Comparison of ENCODE assay signal across 8 mouse cellular contexts in the genomic region with DNA sequence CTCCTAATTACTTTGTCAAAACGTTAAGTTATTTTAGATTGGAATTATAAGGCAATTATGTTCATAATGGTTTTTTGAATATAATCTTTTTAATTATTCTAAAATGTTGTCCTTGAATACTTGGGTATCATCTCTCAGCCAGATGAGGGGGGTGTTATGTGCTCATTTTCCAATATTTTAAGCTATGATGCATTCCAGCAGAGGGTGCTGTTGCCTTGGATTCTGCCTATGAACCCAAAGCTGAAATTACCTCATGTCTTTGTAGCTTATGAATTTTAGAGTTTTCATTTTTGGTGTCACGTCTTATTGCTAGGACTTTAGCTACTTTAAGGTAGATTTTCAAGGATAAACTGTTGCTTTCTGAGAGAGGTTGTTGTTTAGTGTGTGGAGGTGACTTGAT. TPM values are rescaled to one million over a fixed set of nuclear protein-coding genes. Genes with fewer than 3 reads are reported as not detected.
DNase-seq lines count a peak whose midpoint lies in the region; ATAC-seq and TF ChIP-seq lines count a peak whose summit lies in the region.

No protein-coding gene starts in this region.

- ATAC-seq in kidney, embryonic 15.5 days (replicated peaks; ENCODE audit: low FRiP score): no peak
- no peak for ATAC-seq in embryonic facial prominence, embryonic 11.5 days (replicated peaks; ENCODE audit: insufficient number of reproducible peaks, low FRiP score, low TSS enrichment, low read depth)
- ATAC-seq in forebrain, embryonic 13.5 days: no peak

- no peaks in the 10 kb centered on the region for H3K9me3 ChIP-seq in kidney, embryonic 15.5 days (replicated peaks)
- H3K9me3 ChIP-seq in embryonic facial prominence, embryonic 11.5 days (replicated peaks; ENCODE audit: control insufficient read depth, low read length): no peaks in the 10 kb centered on the region
- H3K9me3 ChIP-seq in forebrain, embryonic 13.5 days (replicated peaks): no peaks in the 10 kb centered on the region

- H3ac ChIP-seq in C2C12 (ENCODE audit: control insufficient read depth, insufficient read length, low read depth): no peak overlapping the region

- no peaks in the 10 kb centered on the region for H3K79me3 ChIP-seq in C2C12 (ENCODE audit: low read depth)

- H3K36me3 ChIP-seq in kidney, embryonic 15.5 days: peaks cover 49% of the 10 kb centered on the region
- H3K36me3 ChIP-seq in C2C12 (ENCODE audit: control insufficient read depth, insufficient read depth): peaks cover 4% of the 10 kb centered on the region
- peaks cover 3% of the 10 kb centered on the region; the same call in 1 of the 2 replicates for H3K36me3 ChIP-seq in embryonic facial prominence, embryonic 11.5 days (replicated peaks; ENCODE audit: control insufficient read depth, insufficient read depth, low read depth, low read length)
- peaks cover 23% of the 10 kb centered on the region for H3K36me3 ChIP-seq in forebrain, embryonic 13.5 days (ENCODE audit: poor library complexity, severe bottlenecking)

- no peaks in the 10 kb centered on the region for H3K79me2 ChIP-seq in C2C12 (ENCODE audit: control insufficient read depth, insufficient read depth)

- 77% methylated on average over 2 of the region's 2 CpGs for WGBS in kidney, embryonic 15.5 days
- 70% methylated on average over 2 of the region's 2 CpGs for WGBS in embryonic facial prominence, embryonic 11.5 days
- WGBS in forebrain, embryonic 13.5 days: 72% methylated on average over 2 of the region's 2 CpGs

- H3K27ac ChIP-seq in kidney, embryonic 15.5 days: no peak overlapping the region
- no peak overlapping the region for H3K27ac ChIP-seq in embryonic facial prominence, embryonic 11.5 days (replicated peaks; ENCODE audit: low read depth, low read length)
- H3K27ac ChIP-seq in forebrain, embryonic 13.5 days: no peak overlapping the region

- H3K9ac ChIP-seq in kidney, embryonic 15.5 days: no peak overlapping the region
- H3K9ac ChIP-seq in embryonic facial prominence, embryonic 11.5 days (replicated peaks; ENCODE audit: low read length): no peak overlapping the region
- H3K9ac ChIP-seq in forebrain, embryonic 13.5 days: no peak overlapping the region

- H3K27me3 ChIP-seq in kidney, embryonic 15.5 days: no peaks in the 10 kb centered on the region
- no peaks in the 10 kb centered on the region for H3K27me3 ChIP-seq in C2C12 (ENCODE audit: control insufficient read depth, insufficient read depth, insufficient read length)
- H3K27me3 ChIP-seq in embryonic facial prominence, embryonic 11.5 days (ENCODE audit: control insufficient read depth, insufficient read depth, low read length): no peaks in the 10 kb centered on the region
- no peaks in the 10 kb centered on the region for H3K27me3 ChIP-seq in forebrain, embryonic 13.5 days

- peak; percentile 27 for TF ChIP-seq CTCF in C2C12 (IDR thresholded peaks at IDR 0.05; ENCODE audit: control insufficient read depth, insufficient read depth, insufficient read length)

- no peak overlapping the region for H3K4me2 ChIP-seq in kidney, embryonic 15.5 days
- H3K4me2 ChIP-seq in embryonic facial prominence, embryonic 11.5 days (ENCODE audit: low read depth, low read length): no peak overlapping the region
- no peak overlapping the region for H3K4me2 ChIP-seq in forebrain, embryonic 13.5 days

- peaks cover 15% of the 10 kb centered on the region for H3K4me1 ChIP-seq in kidney, embryonic 15.5 days
- no peaks in the 10 kb centered on the region for H3K4me1 ChIP-seq in embryonic facial prominence, embryonic 11.5 days (ENCODE audit: control insufficient read depth, insufficient read depth, low read length)
- no peaks in the 10 kb centered on the region for H3K4me1 ChIP-seq in forebrain, embryonic 13.5 days

- peak; percentile 22 for DNase-seq in kidney, adult 18-20 months
- peak; percentile 76 for DNase-seq in adipocyte (ENCODE audit: low spot score)
- peak; percentile 76 for DNase-seq in embryonic facial prominence, embryonic 11.5 days (ENCODE audit: low spot score)
- peak; percentile 75 to 80 for DNase-seq in layer of hippocampus, postnatal 10 days (ENCODE audit: low spot score in 2 of 2)
- DNase-seq in right cerebral cortex, postnatal 10 days (ENCODE audit: low spot score in 2 of 2): peak; percentile 67 to 79

- H3K4me3 ChIP-seq in kidney, embryonic 15.5 days (replicated peaks): no peak overlapping the region
- no peak overlapping the region for H3K4me3 ChIP-seq in C2C12 (ENCODE audit: insufficient read depth, poor library complexity, severe bottlenecking)
- no peak overlapping the region for H3K4me3 ChIP-seq in embryonic facial prominence, embryonic 11.5 days (ENCODE audit: low read depth, low read length)
- no peak overlapping the region for H3K4me3 ChIP-seq in forebrain, embryonic 13.5 days

TF ChIP-seq in C2C12, 6 proteins besides CTCF, POLR2A, EP300 and RAD21:
- TF ChIP-seq MYOD1 (IDR thresholded peaks at IDR 0.05; ENCODE audit: control insufficient read depth, insufficient read length, low read depth) (no peak), USF1 (IDR thresholded peaks at IDR 0.05; ENCODE audit: low read depth) (no peak), FOSL1 (IDR thresholded peaks at IDR 0.05; ENCODE audit: insufficient read depth, low read length, poor library complexity, severe bottlenecking) (no peak), MAX (IDR thresholded peaks at IDR 0.05) (no peak), CEBPB (IDR thresholded peaks at IDR 0.05; ENCODE audit: low read depth) (no peak), MYOG (IDR thresholded peaks at IDR 0.05; ENCODE audit: control insufficient read depth, extremely low read depth, insufficient read length) (no peak)

RNA-seq across cellular contexts. Expression of gene Atrnl1, which starts 44.2 kb away (rescaled TPM):
- polyA plus RNA-seq in kidney, embryonic 15.5 days (2015; fragmentation: Nextera tagmentation; extraction: Ambion mirVana): 9.2 and 9.7 TPM in 2 replicates
- polyA plus RNA-seq in C2C12 (2012; fragmentation: generic; extraction: Trizol): 3.3 TPM
- polyA plus RNA-seq in embryonic facial prominence, embryonic 11.5 days (2014; fragmentation: Nextera tagmentation; extraction: Ambion mirVana): 7.2 and 7.8 TPM in 2 replicates
- 10 to 100 TPM; 69.7 to 72.4 TPM for total RNA-seq in layer of hippocampus, postnatal 10 days (2021)
- polyA plus RNA-seq in forebrain, embryonic 13.5 days (2015; fragmentation: Nextera tagmentation; extraction: Ambion mirVana): 5.1 and 6.7 TPM in 2 replicates

Comparison
In these comparisons a context has a peak if more than half of its experiments do, and no peak if none do; other contexts are left out.
1. DNase-seq: peak in every context shown above with its lines; median percentile 78 in layer of hippocampus, postnatal 10 days; 76 in adipocyte; 76 in embryonic facial prominence, embryonic 11.5 days; 73 in right cerebral cortex, postnatal 10 days; 22 in kidney, adult 18-20 months.